In the genomic region with DNA sequence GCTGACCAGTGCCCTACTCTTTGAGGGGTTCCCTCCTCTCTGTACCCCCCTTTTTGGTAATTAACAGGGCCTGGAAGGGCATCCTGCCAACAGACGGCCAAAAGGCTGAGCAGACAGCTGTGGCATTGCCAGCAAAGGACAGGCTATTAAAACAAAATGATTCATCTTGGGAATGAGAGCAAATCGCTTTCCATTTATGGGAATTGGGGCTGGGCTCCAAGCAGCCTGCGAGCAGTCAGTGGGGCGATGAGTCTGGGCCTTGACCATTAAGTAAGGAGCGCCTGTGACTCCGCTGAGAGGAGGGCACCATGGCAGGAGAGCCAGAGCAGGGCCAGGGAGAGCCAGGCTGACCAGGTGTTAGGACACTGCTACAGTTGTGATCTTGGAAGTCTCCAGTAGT, we compare ENCODE assay signal across 8 mouse cellular contexts. TPM values are rescaled to one million over a fixed set of nuclear protein-coding genes. Genes with fewer than 3 reads are reported as not detected.
A peak's percentile ranks its signal among the peaks of the same experiment; 100 is the strongest.
DNase-seq lines count a peak whose midpoint lies in the region; ATAC-seq and TF ChIP-seq lines count a peak whose summit lies in the region.

No protein-coding gene starts in this region.

- intact Hi-C loops in gastrocnemius, adult 2 months (cut with DNase I) = no loop called here

- no peak overlapping the region for H3K4me3 ChIP-seq in midbrain, postnatal 0 days (ENCODE audit: low read depth, low read length)
- no peak overlapping the region for H3K4me3 ChIP-seq in midbrain, embryonic 16.5 days (ENCODE audit: low read depth, low read length)
- no peak overlapping the region for H3K4me3 ChIP-seq in gastrocnemius, adult 2 months
- no peak overlapping the region for H3K4me3 ChIP-seq in midbrain, embryonic 10.5 days

- peak; percentile 40 for DNase-seq in midbrain, postnatal 0 days (ENCODE audit: low spot score)
- peak; percentile 74 for DNase-seq in gastrocnemius, adult 2 months
- DNase-seq in kidney, postnatal 14 days = peak; percentile 51
- peak; percentile 28 for DNase-seq in urinary bladder, postnatal 25 days (ENCODE audit: low spot score)
- DNase-seq in left cerebral cortex, adult 8-10 months (ENCODE audit: low spot score in 2 of 2) = no peak
- DNase-seq in midbrain, embryonic 10.5 days (ENCODE audit: low spot score) = no peak
- no peak for DNase-seq in frontal cortex, postnatal 14 days (ENCODE audit: low spot score in 2 of 2)

- H3K36me3 ChIP-seq in midbrain, postnatal 0 days (ENCODE audit: insufficient read depth, low read length) = no peaks in the 10 kb centered on the region
- no peaks in the 10 kb centered on the region for H3K36me3 ChIP-seq in midbrain, embryonic 16.5 days (ENCODE audit: control insufficient read depth, insufficient read depth, low read length)
- no peaks in the 10 kb centered on the region for H3K36me3 ChIP-seq in midbrain, embryonic 10.5 days

- H3K27ac ChIP-seq in midbrain, postnatal 0 days (ENCODE audit: low read depth, low read length) = no peak overlapping the region
- no peak overlapping the region for H3K27ac ChIP-seq in midbrain, embryonic 16.5 days (ENCODE audit: low read length)
- no peak overlapping the region for H3K27ac ChIP-seq in gastrocnemius, adult 2 months
- no peak overlapping the region for H3K27ac ChIP-seq in midbrain, embryonic 10.5 days (replicated peaks)

- no peaks in the 10 kb centered on the region for H3K4me1 ChIP-seq in midbrain, postnatal 0 days (ENCODE audit: insufficient read depth, low read length)
- 0 out of 2 replicates have a peak, but pooled peaks cover 2% of the 10 kb centered on the region for H3K4me1 ChIP-seq in midbrain, embryonic 16.5 days (ENCODE audit: control insufficient read depth, insufficient read depth, low read length)
- H3K4me1 ChIP-seq in midbrain, embryonic 10.5 days = peaks cover 8% of the 10 kb centered on the region

- 74% methylated on average over 6 of the region's 6 CpGs for WGBS in midbrain, postnatal 0 days
- 75% methylated on average over 6 of the region's 6 CpGs for WGBS in midbrain, embryonic 16.5 days
- 94% methylated on average over 6 of the region's 6 CpGs for WGBS in midbrain, embryonic 10.5 days

- no peak overlapping the region for H3K9ac ChIP-seq in midbrain, postnatal 0 days (replicated peaks; ENCODE audit: low read length, poor library complexity, severe bottlenecking)
- H3K9ac ChIP-seq in midbrain, embryonic 16.5 days (ENCODE audit: low read depth, low read length) = no peak overlapping the region

- no peak for ATAC-seq in midbrain, postnatal 0 days (ENCODE audit: low FRiP score)
- ATAC-seq in midbrain, embryonic 16.5 days = no peak

- no peaks in the 10 kb centered on the region for H3K27me3 ChIP-seq in midbrain, postnatal 0 days (ENCODE audit: insufficient read depth, low read length)
- H3K27me3 ChIP-seq in midbrain, embryonic 16.5 days (ENCODE audit: control insufficient read depth, insufficient read depth, low read depth, low read length) = no peaks in the 10 kb centered on the region
- H3K27me3 ChIP-seq in midbrain, embryonic 10.5 days (ENCODE audit: low read depth, poor library complexity, severe bottlenecking) = no peaks in the 10 kb centered on the region; the same call in 1 of the 2 replicates

- H3K4me2 ChIP-seq in midbrain, postnatal 0 days (ENCODE audit: low read depth, low read length, poor library complexity, severe bottlenecking) = no peak overlapping the region
- no peak overlapping the region for H3K4me2 ChIP-seq in midbrain, embryonic 16.5 days (ENCODE audit: low read length)

- no peaks in the 10 kb centered on the region for H3K9me3 ChIP-seq in midbrain, postnatal 0 days (ENCODE audit: low read length)
- H3K9me3 ChIP-seq in midbrain, embryonic 16.5 days (replicated peaks; ENCODE audit: control insufficient read depth, low read length, poor library complexity, severe bottlenecking) = no peaks in the 10 kb centered on the region
- H3K9me3 ChIP-seq in midbrain, embryonic 10.5 days (replicated peaks) = no peaks in the 10 kb centered on the region

- TF ChIP-seq CTCF in midbrain, postnatal 0 days (IDR thresholded peaks at IDR 0.05) = no peak
- TF ChIP-seq CTCF in gastrocnemius, adult 2 months (IDR thresholded peaks at IDR 0.05) = no peak

RNA-seq across cellular contexts. Expression of a gene that starts 33.5 kb away (rescaled TPM):
- total RNA-seq in midbrain, postnatal 0 days (2014; rRNA removed) = 48.3 and 62.3 TPM in 2 replicates
- 11.3 and 12.1 TPM in 2 replicates for polyA plus RNA-seq in midbrain, postnatal 0 days (2015; fragmentation: Nextera tagmentation; extraction: Ambion mirVana)
- 11.8 and 13.4 TPM in 2 replicates for polyA plus RNA-seq in midbrain, embryonic 16.5 days (2015; fragmentation: Nextera tagmentation; extraction: Ambion mirVana)
- total RNA-seq in gastrocnemius, adult 2 months (2021) = 10 to 100 TPM in 1 of 2 experiments, 1 to 10 TPM in 1; 9.0 to 12.0 TPM
- 100 to 1,000 TPM; 184 to 229 (median 204) TPM for total RNA-seq in left cerebral cortex, adult 8-10 months (2022)
- polyA plus RNA-seq in midbrain, embryonic 10.5 days (2016; fragmentation: Nextera tagmentation; extraction: Ambion mirVana) = 3.0 and 5.7 TPM in 2 replicates

Comparison
In these comparisons a context has a peak if more than half of its experiments do, and no peak if none do; other contexts are left out.
1. DNase-seq: peak in midbrain, postnatal 0 days (single experiment), gastrocnemius, adult 2 months (single experiment), kidney, postnatal 14 days (single experiment) and urinary bladder, postnatal 25 days (single experiment); none in left cerebral cortex, adult 8-10 months (0 of 2), midbrain, embryonic 10.5 days (single experiment) and frontal cortex, postnatal 14 days (0 of 2).